Comparison of ENCODE assay signal across 7 mouse cellular contexts in the genomic region with DNA sequence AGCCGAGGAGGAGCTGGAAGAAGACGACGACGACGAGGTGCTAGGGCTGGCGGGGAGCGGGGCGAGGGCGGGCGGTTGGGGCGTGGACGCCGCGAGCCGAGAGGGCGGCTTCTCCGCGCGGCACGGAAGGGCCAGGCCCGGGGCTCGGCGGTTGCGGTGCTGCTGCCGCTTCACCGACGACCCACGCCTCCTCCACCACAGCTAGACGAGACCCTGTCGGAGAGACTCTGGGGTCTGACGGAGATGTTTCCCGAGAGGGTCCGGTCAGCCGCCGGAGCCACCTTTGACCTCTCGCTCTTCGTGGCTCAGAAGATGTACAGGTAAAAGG. TPM values are rescaled to one million over a fixed set of nuclear protein-coding genes. Genes with fewer than 3 reads are reported as not detected.
DNase-seq lines count a peak whose midpoint lies in the region; ATAC-seq and TF ChIP-seq lines count a peak whose summit lies in the region.

No protein-coding gene starts in this region.

- peak overlapping the region; percentile 82 for H3K9ac ChIP-seq in lung, postnatal 0 days (replicated peaks; ENCODE audit: low read depth)
- H3K9ac ChIP-seq in limb, embryonic 13.5 days, result peak overlapping the region; percentile 90
- H3K9ac ChIP-seq in stomach, embryonic 16.5 days (ENCODE audit: low read length), result peak overlapping the region; percentile 90

- H3K4me2 ChIP-seq in lung, postnatal 0 days (replicated peaks; ENCODE audit: low read depth, low read length), result peak overlapping the region; percentile 81
- peak overlapping the region; percentile 74 for H3K4me2 ChIP-seq in limb, embryonic 13.5 days (replicated peaks)
- H3K4me2 ChIP-seq in stomach, embryonic 16.5 days (ENCODE audit: low read depth, low read length), result peak overlapping the region; percentile 71

- H3K27me3 ChIP-seq in lung, postnatal 0 days (replicated peaks; ENCODE audit: insufficient read depth, low read length), result no peaks in the 10 kb centered on the region
- no peaks in the 10 kb centered on the region for H3K27me3 ChIP-seq in limb, embryonic 13.5 days
- H3K27me3 ChIP-seq in stomach, embryonic 16.5 days (ENCODE audit: control insufficient read depth, insufficient read depth, low read length), result no peaks in the 10 kb centered on the region

- peak overlapping the region; percentile 83 for H3K4me3 ChIP-seq in lung, postnatal 0 days (ENCODE audit: low read depth, low read length)
- peak overlapping the region; percentile 86 for H3K4me3 ChIP-seq in limb, embryonic 13.5 days
- H3K4me3 ChIP-seq in stomach, embryonic 16.5 days (replicated peaks; ENCODE audit: low read length), result peak overlapping the region; percentile 89

- no peak for TF ChIP-seq EP300 in lung, postnatal 0 days (IDR thresholded peaks at IDR 0.05)

- no peak for DNase-seq in lung, postnatal 0 days (ENCODE audit: low spot score)
- no peak for DNase-seq in lung, postnatal 4 days
- no peak for DNase-seq in gastrocnemius, postnatal 10 days
- no peak for DNase-seq in kidney, adult 8-10 months

- WGBS in lung, postnatal 0 days, result under 1% methylated on average over 29 of the region's 37 CpGs
- under 1% methylated on average over 37 of the region's 37 CpGs for WGBS in limb, embryonic 13.5 days
- WGBS in stomach, embryonic 16.5 days, result under 1% methylated on average over 37 of the region's 37 CpGs

- no peak for TF ChIP-seq CTCF in lung, postnatal 0 days (IDR thresholded peaks at IDR 0.05)

- no peaks in the 10 kb centered on the region for H3K9me3 ChIP-seq in lung, postnatal 0 days (ENCODE audit: low read length)
- no peaks in the 10 kb centered on the region for H3K9me3 ChIP-seq in limb, embryonic 13.5 days
- H3K9me3 ChIP-seq in stomach, embryonic 16.5 days (replicated peaks; ENCODE audit: control insufficient read depth, low read length), result no peaks in the 10 kb centered on the region

- H3K27ac ChIP-seq in lung, postnatal 0 days (ENCODE audit: low read length), result no peak overlapping the region
- H3K27ac ChIP-seq in limb, embryonic 13.5 days, result peak overlapping the region; percentile 39; the same call in 1 of the 2 replicates
- H3K27ac ChIP-seq in stomach, embryonic 16.5 days (ENCODE audit: low read length), result peak overlapping the region; percentile 62

- H3K36me3 ChIP-seq in lung, postnatal 0 days (ENCODE audit: insufficient read depth, low read length), result peaks cover 21% of the 10 kb centered on the region; the same call in 1 of the 2 replicates
- peaks cover 53% of the 10 kb centered on the region for H3K36me3 ChIP-seq in limb, embryonic 13.5 days
- peaks cover 7% of the 10 kb centered on the region; the same call in 1 of the 2 replicates for H3K36me3 ChIP-seq in stomach, embryonic 16.5 days (ENCODE audit: control insufficient read depth, insufficient read depth, low read length)

- H3K4me1 ChIP-seq in lung, postnatal 0 days (ENCODE audit: insufficient read depth, low read depth, low read length), result no peaks in the 10 kb centered on the region
- H3K4me1 ChIP-seq in limb, embryonic 13.5 days, result peaks cover 6% of the 10 kb centered on the region
- H3K4me1 ChIP-seq in stomach, embryonic 16.5 days (ENCODE audit: control insufficient read depth, insufficient read depth, low read length), result peaks cover 6% of the 10 kb centered on the region

- peak; percentile 25 for ATAC-seq in lung, postnatal 0 days
- peak; percentile 60 for ATAC-seq in erythroid progenitor cell, adult 5-6 weeks (replicated peaks; ENCODE audit: low FRiP score, poor library complexity, severe bottlenecking)
- ATAC-seq in limb, embryonic 13.5 days (ENCODE audit: low FRiP score, low read depth), result peak; percentile 46
- peak; percentile 37 for ATAC-seq in stomach, embryonic 16.5 days (ENCODE audit: insufficient read depth, low FRiP score)

RNA-seq across cellular contexts. Expression of a gene that starts 0.3 kb away (rescaled TPM):
- polyA plus RNA-seq in lung, postnatal 0 days (2015; fragmentation: Nextera tagmentation; extraction: Ambion mirVana), result 167 and 168 TPM in 2 replicates
- total RNA-seq in erythroid progenitor cell, adult 5-6 weeks (2015; ENCODE audit: low replicate concordance), result 70.8 and 73.9 TPM in 2 replicates
- total RNA-seq in erythroid progenitor cell, adult 5-6 weeks (2017; ENCODE audit: low replicate concordance), result 54.8 and 62.5 TPM in 2 replicates
- polyA plus RNA-seq in limb, embryonic 13.5 days (2015; fragmentation: Nextera tagmentation; extraction: Ambion mirVana), result 221 and 226 TPM in 2 replicates
- polyA plus RNA-seq in stomach, embryonic 16.5 days (2015; fragmentation: Nextera tagmentation; extraction: Ambion mirVana), result 231 and 236 TPM in 2 replicates
- total RNA-seq in gastrocnemius, postnatal 10 days (2021), result 100 to 1,000 TPM in 1 of 2 experiments, 10 to 100 TPM in 1; 90.5 to 102 TPM

RNA-seq across cellular contexts. Expression of a gene that starts 11.9 kb away (rescaled TPM):
- polyA plus RNA-seq in lung, postnatal 0 days (2015; fragmentation: Nextera tagmentation; extraction: Ambion mirVana), result 43.5 and 45.3 TPM in 2 replicates
- total RNA-seq in erythroid progenitor cell, adult 5-6 weeks (2015; ENCODE audit: low replicate concordance), result 3.6 and 6.3 TPM in 2 replicates
- 13.0 and 15.4 TPM in 2 replicates for total RNA-seq in erythroid progenitor cell, adult 5-6 weeks (2017; ENCODE audit: low replicate concordance)
- 55.1 and 59.5 TPM in 2 replicates for polyA plus RNA-seq in limb, embryonic 13.5 days (2015; fragmentation: Nextera tagmentation; extraction: Ambion mirVana)
- 48.0 and 48.1 TPM in 2 replicates for polyA plus RNA-seq in stomach, embryonic 16.5 days (2015; fragmentation: Nextera tagmentation; extraction: Ambion mirVana)
- 10 to 100 TPM; 22.6 to 24.9 TPM for total RNA-seq in gastrocnemius, postnatal 10 days (2021)

RNA-seq across cellular contexts. Expression of a gene that starts 12.2 kb away (rescaled TPM):
- 1.2 and 1.3 TPM in 2 replicates for polyA plus RNA-seq in lung, postnatal 0 days (2015; fragmentation: Nextera tagmentation; extraction: Ambion mirVana)
- 3.2 TPM in 1 of 2 replicates, not detected in the other for total RNA-seq in erythroid progenitor cell, adult 5-6 weeks (2015; ENCODE audit: low replicate concordance)
- 4.4 and 8.6 TPM in 2 replicates for total RNA-seq in erythroid progenitor cell, adult 5-6 weeks (2017; ENCODE audit: low replicate concordance)
- polyA plus RNA-seq in limb, embryonic 13.5 days (2015; fragmentation: Nextera tagmentation; extraction: Ambion mirVana), result 1.4 and 2.2 TPM in 2 replicates
- 0.92 and 1.1 TPM in 2 replicates for polyA plus RNA-seq in stomach, embryonic 16.5 days (2015; fragmentation: Nextera tagmentation; extraction: Ambion mirVana)
- 1 to 10 TPM; 1.2 to 1.8 TPM for total RNA-seq in gastrocnemius, postnatal 10 days (2021)

RNA-seq across cellular contexts. Expression of a gene that starts 16.8 kb away (rescaled TPM):
- 12.7 and 13.9 TPM in 2 replicates for polyA plus RNA-seq in lung, postnatal 0 days (2015; fragmentation: Nextera tagmentation; extraction: Ambion mirVana)
- 17.7 and 18.4 TPM in 2 replicates for total RNA-seq in erythroid progenitor cell, adult 5-6 weeks (2015; ENCODE audit: low replicate concordance)
- total RNA-seq in erythroid progenitor cell, adult 5-6 weeks (2017; ENCODE audit: low replicate concordance), result 17.3 and 27.6 TPM in 2 replicates
- 24.8 and 26.7 TPM in 2 replicates for polyA plus RNA-seq in limb, embryonic 13.5 days (2015; fragmentation: Nextera tagmentation; extraction: Ambion mirVana)
- 16.1 and 16.6 TPM in 2 replicates for polyA plus RNA-seq in stomach, embryonic 16.5 days (2015; fragmentation: Nextera tagmentation; extraction: Ambion mirVana)
- 10 to 100 TPM; 11.8 to 13.1 TPM for total RNA-seq in gastrocnemius, postnatal 10 days (2021)

RNA-seq across cellular contexts. Expression of a gene that starts 19.7 kb away (rescaled TPM):
- polyA plus RNA-seq in lung, postnatal 0 days (2015; fragmentation: Nextera tagmentation; extraction: Ambion mirVana), result 16.9 and 17.9 TPM in 2 replicates
- 43.6 and 63.1 TPM in 2 replicates for total RNA-seq in erythroid progenitor cell, adult 5-6 weeks (2015; ENCODE audit: low replicate concordance)
- total RNA-seq in erythroid progenitor cell, adult 5-6 weeks (2017; ENCODE audit: low replicate concordance), result 64.1 and 94.1 TPM in 2 replicates
- polyA plus RNA-seq in limb, embryonic 13.5 days (2015; fragmentation: Nextera tagmentation; extraction: Ambion mirVana), result 37.1 and 40.8 TPM in 2 replicates
- polyA plus RNA-seq in stomach, embryonic 16.5 days (2015; fragmentation: Nextera tagmentation; extraction: Ambion mirVana), result 24.0 and 24.6 TPM in 2 replicates
- total RNA-seq in gastrocnemius, postnatal 10 days (2021), result 10 to 100 TPM; 14.3 to 16.8 TPM
